In the genomic region with DNA sequence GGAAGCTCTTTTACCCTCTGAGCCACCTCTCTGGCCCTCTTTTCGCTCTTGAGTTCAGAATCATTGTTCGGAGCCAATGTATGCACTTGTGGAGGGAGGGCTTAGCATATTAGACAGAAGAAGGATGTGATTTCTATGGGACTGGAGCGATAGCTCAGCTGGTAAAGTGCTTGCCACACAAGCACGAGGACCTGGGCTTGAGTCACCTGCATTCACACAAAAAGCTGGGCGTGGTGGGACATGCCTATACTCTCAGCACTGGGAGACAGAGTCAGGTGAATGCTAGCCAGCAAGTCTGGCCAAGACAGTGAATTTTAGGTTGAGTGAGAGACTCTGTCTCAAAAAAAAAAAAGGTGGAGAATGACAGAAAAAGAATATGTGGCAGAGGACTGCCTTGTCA, we compare ENCODE assay signal across 31 mouse cellular contexts.
DNase-seq lines count a peak whose midpoint lies in the region; ATAC-seq and TF ChIP-seq lines count a peak whose summit lies in the region.
"Had no signal": no experiment of that assay in that cellular context is flagged by ENCODE, and none has a peak within 500 bp of the region (broad histone marks: within the 10 kb centered on the region; RNA-seq: fewer than 3 reads in every experiment).

No protein-coding gene starts in this region.

- H3K9me3 ChIP-seq in hindbrain, embryonic 12.5 days (replicated peaks): no peaks in the 10 kb centered on the region
- H3K9me3 ChIP-seq in hindbrain, postnatal 0 days (ENCODE audit: low read length): no peaks in the 10 kb centered on the region
- H3K9me3 ChIP-seq in embryonic facial prominence, embryonic 10.5 days: no peaks in the 10 kb centered on the region
- no peaks in the 10 kb centered on the region for H3K9me3 ChIP-seq in embryonic facial prominence, embryonic 13.5 days
- no peaks in the 10 kb centered on the region for H3K9me3 ChIP-seq in limb, embryonic 13.5 days
- H3K9me3 ChIP-seq in liver, embryonic 12.5 days (replicated peaks): no peaks in the 10 kb centered on the region
- H3K9me3 ChIP-seq: forebrain, embryonic 10.5 days; forebrain, embryonic 15.5 days; intestine, embryonic 15.5 days; liver, embryonic 13.5 days; megakaryocyte, embryonic 14.5 days; stomach, embryonic 15.5 days had no signal

- 85% methylated on average over 5 of the region's 5 CpGs for WGBS in hindbrain, embryonic 12.5 days
- WGBS in hindbrain, postnatal 0 days: 84% methylated on average over 5 of the region's 5 CpGs
- 89% methylated on average over 5 of the region's 5 CpGs for WGBS in embryonic facial prominence, embryonic 10.5 days
- 91% methylated on average over 5 of the region's 5 CpGs for WGBS in embryonic facial prominence, embryonic 13.5 days
- 67% methylated on average over 5 of the region's 5 CpGs for WGBS in limb, embryonic 13.5 days
- WGBS in liver, embryonic 12.5 days (ENCODE audit: insufficient replicate concordance): 68% methylated on average over 5 of the region's 5 CpGs

- no peaks in the 10 kb centered on the region for H3K36me3 ChIP-seq in hindbrain, embryonic 12.5 days
- H3K36me3 ChIP-seq in hindbrain, postnatal 0 days (ENCODE audit: insufficient read depth, low read length): no peaks in the 10 kb centered on the region
- H3K36me3 ChIP-seq in embryonic facial prominence, embryonic 10.5 days (replicated peaks): no peaks in the 10 kb centered on the region
- no peaks in the 10 kb centered on the region for H3K36me3 ChIP-seq in embryonic facial prominence, embryonic 13.5 days
- no peaks in the 10 kb centered on the region for H3K36me3 ChIP-seq in limb, embryonic 13.5 days
- H3K36me3 ChIP-seq in liver, embryonic 12.5 days: no peaks in the 10 kb centered on the region
- H3K36me3 ChIP-seq: forebrain, embryonic 10.5 days; forebrain, embryonic 15.5 days; intestine, embryonic 15.5 days; liver, embryonic 13.5 days; stomach, embryonic 15.5 days had no signal

- H3K4me2 ChIP-seq in hindbrain, embryonic 12.5 days (replicated peaks): no peak overlapping the region
- no peak overlapping the region for H3K4me2 ChIP-seq in hindbrain, postnatal 0 days (ENCODE audit: low read depth, low read length)
- H3K4me2 ChIP-seq in embryonic facial prominence, embryonic 13.5 days: no peak overlapping the region
- no peak overlapping the region for H3K4me2 ChIP-seq in limb, embryonic 13.5 days (replicated peaks)
- H3K4me2 ChIP-seq in liver, embryonic 12.5 days: no peak overlapping the region
- H3K4me2 ChIP-seq: forebrain, embryonic 15.5 days; intestine, embryonic 15.5 days; liver, embryonic 13.5 days; stomach, embryonic 15.5 days had no signal

- ATAC-seq in hindbrain, embryonic 12.5 days (ENCODE audit: low FRiP score): no peak
- no peak for ATAC-seq in hindbrain, postnatal 0 days
- ATAC-seq in embryonic facial prominence, embryonic 13.5 days (ENCODE audit: insufficient number of reproducible peaks, insufficient read depth, low FRiP score, low TSS enrichment, low read depth): no peak
- ATAC-seq in limb, embryonic 13.5 days (ENCODE audit: low FRiP score, low read depth): no peak
- no peak for ATAC-seq in liver, embryonic 12.5 days
- ATAC-seq: forebrain, embryonic 15.5 days had no signal

- no peak overlapping the region for H3K4me3 ChIP-seq in hindbrain, embryonic 12.5 days
- no peak overlapping the region for H3K4me3 ChIP-seq in hindbrain, postnatal 0 days (ENCODE audit: low read length)
- no peak overlapping the region for H3K4me3 ChIP-seq in embryonic facial prominence, embryonic 10.5 days
- H3K4me3 ChIP-seq in embryonic facial prominence, embryonic 13.5 days: no peak overlapping the region
- no peak overlapping the region for H3K4me3 ChIP-seq in limb, embryonic 13.5 days
- no peak overlapping the region for H3K4me3 ChIP-seq in liver, embryonic 12.5 days
- H3K4me3 ChIP-seq: forebrain, embryonic 10.5 days; forebrain, embryonic 15.5 days; gastrocnemius, adult 2 months; heart, adult 2 months; intestine, embryonic 15.5 days; liver, embryonic 13.5 days; megakaryocyte, embryonic 14.5 days; stomach, embryonic 15.5 days had no signal

- H3K27ac ChIP-seq in hindbrain, embryonic 12.5 days: peak overlapping the region; percentile 71
- H3K27ac ChIP-seq in hindbrain, postnatal 0 days: no peak overlapping the region
- peak overlapping the region; percentile 44; the same call in 1 of the 2 replicates for H3K27ac ChIP-seq in embryonic facial prominence, embryonic 10.5 days (replicated peaks)
- H3K27ac ChIP-seq in embryonic facial prominence, embryonic 13.5 days: 0 out of 2 replicates have a peak overlapping the region, but pooled peaks have one; percentile 28
- H3K27ac ChIP-seq in limb, embryonic 13.5 days: peak overlapping the region; percentile 44; the same call in 1 of the 2 replicates
- no peak overlapping the region for H3K27ac ChIP-seq in liver, embryonic 12.5 days
- H3K27ac ChIP-seq: forebrain, embryonic 10.5 days; forebrain, embryonic 15.5 days; gastrocnemius, adult 2 months; heart, adult 2 months; intestine, embryonic 15.5 days; liver, embryonic 13.5 days; stomach, embryonic 15.5 days had no signal

- no peaks in the 10 kb centered on the region for H3K27me3 ChIP-seq in hindbrain, embryonic 12.5 days
- H3K27me3 ChIP-seq in hindbrain, postnatal 0 days (ENCODE audit: insufficient read depth, low read length): no peaks in the 10 kb centered on the region
- no peaks in the 10 kb centered on the region for H3K27me3 ChIP-seq in embryonic facial prominence, embryonic 10.5 days (replicated peaks; ENCODE audit: low read depth, poor library complexity, severe bottlenecking)
- H3K27me3 ChIP-seq in embryonic facial prominence, embryonic 13.5 days: no peaks in the 10 kb centered on the region; the same call in 1 of the 2 replicates
- no peaks in the 10 kb centered on the region for H3K27me3 ChIP-seq in limb, embryonic 13.5 days
- no peaks in the 10 kb centered on the region for H3K27me3 ChIP-seq in liver, embryonic 12.5 days (replicated peaks)
- H3K27me3 ChIP-seq: forebrain, embryonic 15.5 days; intestine, embryonic 15.5 days; liver, embryonic 13.5 days; megakaryocyte, embryonic 14.5 days; stomach, embryonic 15.5 days had no signal

- no peak for TF ChIP-seq CTCF in hindbrain, postnatal 0 days (IDR thresholded peaks at IDR 0.05; ENCODE audit: low read depth)

- H3K4me1 ChIP-seq in hindbrain, embryonic 12.5 days: peaks cover 28% of the 10 kb centered on the region
- H3K4me1 ChIP-seq in hindbrain, postnatal 0 days (ENCODE audit: insufficient read depth, low read length): no peaks in the 10 kb centered on the region
- peaks cover 37% of the 10 kb centered on the region for H3K4me1 ChIP-seq in embryonic facial prominence, embryonic 10.5 days
- peaks cover 23% of the 10 kb centered on the region for H3K4me1 ChIP-seq in embryonic facial prominence, embryonic 13.5 days
- H3K4me1 ChIP-seq in limb, embryonic 13.5 days: peaks cover 43% of the 10 kb centered on the region
- no peaks in the 10 kb centered on the region for H3K4me1 ChIP-seq in liver, embryonic 12.5 days
- H3K4me1 ChIP-seq: liver, embryonic 13.5 days; megakaryocyte, embryonic 14.5 days had no signal

- DNase-seq in hindbrain, postnatal 0 days (ENCODE audit: low spot score): no peak
- no peak for DNase-seq in embryonic facial prominence, embryonic 10.5 days (ENCODE audit: low spot score)
- DNase-seq in adrenal gland, adult 18-20 months (ENCODE audit: low spot score in 2 of 2): no peak
- DNase-seq: adrenal gland, adult 2 months; adrenal gland, postnatal 36 days; cerebellum, adult 8-10 months; cerebellum, postnatal 25 days; gastrocnemius, adult 2 months; gastrocnemius, postnatal 36 days; heart, adult 2 months; heart, postnatal 14 days; kidney, adult 2 months; kidney, postnatal 36 days; left cerebral cortex, postnatal 4 days; liver, embryonic 13.5 days; lung, adult 2 months; lung, postnatal 4 days; midbrain, embryonic 14.5 days; retina, postnatal 1 day; right cerebral cortex, postnatal 14 days; thymus, adult 18-20 months; thymus, postnatal 36 days had no signal

- no peak overlapping the region for H3K9ac ChIP-seq in hindbrain, embryonic 12.5 days
- H3K9ac ChIP-seq in hindbrain, postnatal 0 days (replicated peaks; ENCODE audit: low read length): no peak overlapping the region
- H3K9ac ChIP-seq in embryonic facial prominence, embryonic 13.5 days: no peak overlapping the region
- no peak overlapping the region for H3K9ac ChIP-seq in limb, embryonic 13.5 days
- no peak overlapping the region for H3K9ac ChIP-seq in liver, embryonic 12.5 days
- H3K9ac ChIP-seq: forebrain, embryonic 15.5 days; intestine, embryonic 15.5 days; liver, embryonic 13.5 days; stomach, embryonic 15.5 days had no signal

Comparison
In these comparisons a context has a peak if more than half of its experiments do, and no peak if none do; other contexts are left out.
1. H3K27ac ChIP-seq: peak in hindbrain, embryonic 12.5 days (single experiment), embryonic facial prominence, embryonic 10.5 days (single experiment), embryonic facial prominence, embryonic 13.5 days (single experiment) and limb, embryonic 13.5 days (single experiment); none in hindbrain, postnatal 0 days (single experiment) and liver, embryonic 12.5 days (single experiment).